Mouse (Mus musculus) gastrocnemius, postnatal 14 days (tissue): Measurements from ENCODE around the gene Phxr2. TPM values are rescaled to one million over a fixed set of nuclear protein-coding genes. Genes with fewer than 3 reads are reported as not detected.

Source experiments
- DNase-seq: peaks from one replicate; pipeline ENCODE4 v3.0.0; 2021; ENCODE audit warnings: mixed read lengths
- intact Hi-C: fragments of 180-260 bp; cut with DNase I; formaldehyde crosslinking; loops from one replicate; pipeline ENCODE4 v1.15.1; 2025; ENCODE audit warnings: low total_unique reads
- total RNA-seq, 2 experiments: library from RNA; stranded (reverse); gene quantifications; 2 replicates each; pipeline ENCODE4 v1.2.3; 2021

Phxr2 gene
- total RNA-seq, 2 experiments from 2014 or later, result not detected

DNA sequence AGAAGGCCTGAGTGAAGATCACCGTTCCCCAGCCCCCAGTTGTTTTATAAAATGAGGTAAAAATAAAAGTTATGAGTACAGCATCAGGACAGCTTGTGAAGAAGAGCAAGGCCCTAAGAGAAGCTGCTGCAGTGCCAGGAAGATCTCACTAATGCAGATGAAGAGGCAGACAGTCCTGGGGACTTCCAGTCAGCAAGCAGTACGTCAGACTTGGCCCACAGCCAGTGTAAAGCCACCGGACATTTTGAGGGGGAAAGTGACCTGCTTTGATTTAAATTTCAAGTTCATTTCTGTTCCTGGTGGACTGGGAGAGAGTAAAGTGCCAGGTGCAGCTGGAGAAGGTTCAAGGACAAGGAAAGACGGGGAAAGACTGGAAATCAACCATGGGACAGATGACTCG lies 10.2 kb upstream of the Phxr2 start:
- no peak for DNase-seq
- intact Hi-C loops, result no loop called here

DNA sequence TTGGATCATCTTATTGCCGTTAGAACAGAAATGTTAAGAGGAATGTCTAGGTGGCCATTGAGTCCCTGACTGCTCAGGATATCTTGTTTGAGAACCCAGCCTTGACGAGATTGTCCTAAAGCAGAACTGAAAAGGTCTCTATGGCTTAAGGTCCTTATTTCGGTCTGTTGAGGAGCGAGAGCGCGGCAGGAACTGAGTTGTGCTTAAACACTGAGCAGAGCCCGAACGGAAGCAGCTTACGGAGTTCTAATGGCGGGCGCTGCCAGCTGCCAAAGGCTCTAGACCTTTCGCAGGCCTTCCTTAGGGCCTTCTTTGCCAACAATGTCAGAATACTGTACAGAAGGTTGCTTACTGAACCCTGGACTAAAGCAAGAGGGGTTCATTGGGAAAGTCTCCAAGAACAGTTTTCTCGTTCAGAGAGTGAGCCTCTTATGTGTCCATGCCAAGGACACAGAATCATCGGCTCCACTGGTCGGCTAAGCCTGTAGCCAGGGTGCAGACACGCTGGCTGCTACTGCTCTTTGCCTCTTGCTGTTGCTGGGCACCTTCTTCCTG lies 7.3 kb upstream of the Phxr2 start:
- intact Hi-C loops, result no loop called here
- DNase-seq, result no peak

DNA sequence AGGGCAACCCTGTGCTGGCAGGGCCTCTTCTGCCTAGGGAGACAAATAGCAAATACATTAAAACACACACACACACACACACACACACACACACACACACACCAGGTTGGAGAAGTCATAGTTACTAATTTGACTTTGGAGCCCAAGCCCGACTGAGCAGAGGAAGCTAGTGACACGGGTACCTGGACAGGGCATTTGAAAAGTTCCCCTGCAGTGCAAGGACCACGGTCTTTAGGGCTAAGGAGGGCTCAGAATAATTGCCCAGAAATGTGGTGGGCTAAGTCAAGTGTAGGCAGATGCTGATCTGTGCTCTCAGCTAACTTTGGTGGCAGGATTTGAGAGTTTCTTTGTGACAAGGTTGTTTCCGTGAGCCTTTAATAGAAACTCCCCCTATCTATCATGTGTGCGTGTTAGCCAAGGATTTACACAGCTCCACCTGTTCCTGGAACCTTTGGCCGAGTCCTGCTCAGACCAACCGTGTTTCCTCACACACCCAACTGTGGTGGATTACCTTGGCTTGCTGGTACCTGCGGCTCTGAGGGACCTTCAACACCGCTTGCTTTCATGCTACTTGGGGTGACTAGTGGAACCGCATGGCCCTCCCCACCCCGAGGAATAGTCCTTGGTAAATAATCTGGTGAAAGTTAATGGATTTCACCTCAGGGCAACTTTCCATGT lies 6.6 kb upstream of the Phxr2 start:
- intact Hi-C loops, result no loop called here
- no peak for DNase-seq

DNA sequence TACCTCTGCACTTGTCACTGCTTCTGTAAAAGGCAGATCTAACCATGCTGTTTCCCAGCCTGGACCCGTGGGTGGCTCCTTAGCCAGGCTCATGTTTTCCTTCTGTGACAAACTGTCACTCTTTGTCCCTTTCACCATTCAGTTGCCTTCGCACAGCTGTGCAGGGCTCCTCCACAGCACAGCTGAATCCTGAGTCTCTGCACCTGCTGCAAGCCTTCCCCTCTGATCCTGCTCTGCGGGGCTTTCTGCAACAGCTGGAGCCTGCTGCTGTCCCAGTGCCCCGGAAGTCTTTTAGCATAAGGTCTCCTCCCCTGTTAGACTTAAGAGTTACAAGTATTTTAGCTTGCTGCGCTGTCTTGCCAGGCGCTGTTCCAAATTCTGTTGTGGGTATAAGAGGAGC lies 6.1 kb upstream of the Phxr2 start:
- DNase-seq, result no peak
- intact Hi-C loops, result no loop called here

DNA sequence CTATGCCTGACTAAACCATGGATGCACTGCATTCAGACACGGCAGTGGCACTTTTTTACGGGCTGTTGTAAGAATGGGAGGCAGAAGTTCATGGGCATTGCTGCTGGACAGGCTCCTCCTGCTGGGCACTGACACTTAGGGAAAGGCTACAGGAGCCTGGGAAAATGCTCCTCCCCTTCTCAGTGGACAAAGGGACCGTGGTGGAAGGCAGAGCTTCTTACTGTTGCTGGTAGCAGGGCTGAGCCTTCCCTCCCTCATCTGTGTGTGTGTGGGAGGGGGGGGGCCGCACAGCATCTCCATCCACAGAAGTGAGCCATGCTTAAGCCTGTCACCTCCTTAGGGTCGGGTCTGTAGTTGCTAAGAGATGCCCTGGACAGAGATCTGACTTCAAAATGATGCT lies 5.2 kb upstream of the Phxr2 start:
- DNase-seq, result no peak
- intact Hi-C loops, result no loop called here

DNA sequence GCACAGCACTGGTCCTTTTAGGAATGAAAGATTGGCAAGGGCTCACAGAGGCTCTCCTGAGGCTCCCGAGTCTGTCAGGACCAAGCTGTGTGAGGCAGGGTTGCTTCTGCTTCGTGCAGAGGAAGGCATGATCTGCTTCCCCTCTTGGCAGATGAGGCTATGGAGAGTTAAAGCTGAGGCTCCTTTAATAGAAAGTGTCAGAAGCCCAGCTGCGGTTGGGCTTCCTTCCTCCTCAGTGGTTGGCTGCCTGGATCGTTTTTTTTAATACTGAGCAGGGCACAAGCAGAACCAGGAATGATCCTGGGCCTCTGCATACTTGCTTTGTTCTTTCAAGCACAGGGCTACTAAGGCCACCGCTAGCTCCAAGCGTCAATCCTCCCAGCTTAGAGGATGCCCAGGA lies 4.5 kb upstream of the Phxr2 start:
- DNase-seq, result no peak
- intact Hi-C loops, result no loop called here

DNA sequence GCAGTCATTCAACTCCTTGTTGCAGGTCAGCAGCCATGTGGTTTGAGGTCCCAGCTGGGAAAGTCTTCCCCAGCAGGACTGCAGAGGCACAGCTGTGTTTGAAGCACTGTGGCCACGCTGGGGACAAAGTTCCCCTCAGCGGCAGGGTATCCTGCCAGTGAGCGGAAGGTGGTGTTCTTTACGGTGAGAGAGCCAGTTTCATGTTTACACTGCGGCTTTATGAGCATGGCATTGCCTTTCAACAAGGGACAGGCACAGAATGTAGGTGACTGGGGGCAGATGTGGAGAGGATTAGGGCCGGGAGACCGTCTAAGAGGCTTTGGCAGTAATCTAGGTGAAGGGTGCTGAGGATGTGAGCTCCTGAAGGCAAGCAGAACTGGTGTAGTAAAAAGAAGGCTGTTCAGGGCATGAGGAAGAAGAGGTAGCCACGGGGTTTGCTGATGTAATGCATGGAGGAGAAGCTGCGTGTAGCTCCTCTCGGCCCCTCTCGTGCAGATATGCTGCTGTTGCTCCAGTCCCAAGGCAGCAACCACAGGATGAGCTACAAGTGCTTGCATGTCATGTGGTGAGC lies 1.7 kb upstream of the Phxr2 start:
- DNase-seq, result no peak
- intact Hi-C loops, result no loop called here

DNA sequence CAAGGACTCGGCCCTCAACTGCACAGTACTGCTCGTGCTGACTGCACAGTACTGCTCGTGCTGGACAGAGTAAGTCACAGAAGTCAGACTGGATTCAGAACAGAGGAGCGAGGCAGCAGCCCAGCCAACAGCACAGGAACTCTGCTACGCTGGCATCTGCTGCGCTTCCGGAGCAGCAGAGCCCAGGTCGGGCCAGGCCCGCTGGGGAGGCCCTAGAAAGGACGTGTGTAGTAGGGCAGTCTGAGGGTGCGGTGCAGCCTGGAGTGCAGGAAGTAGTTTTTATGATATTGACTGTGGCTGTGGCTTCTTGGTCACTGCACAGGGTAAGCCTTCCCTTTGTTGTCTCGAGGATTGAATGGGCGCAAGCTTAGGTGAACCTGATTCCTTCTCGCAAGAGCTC lies 829 bp upstream of the Phxr2 start:
- intact Hi-C loops, result no loop called here
- no peak for DNase-seq

DNA sequence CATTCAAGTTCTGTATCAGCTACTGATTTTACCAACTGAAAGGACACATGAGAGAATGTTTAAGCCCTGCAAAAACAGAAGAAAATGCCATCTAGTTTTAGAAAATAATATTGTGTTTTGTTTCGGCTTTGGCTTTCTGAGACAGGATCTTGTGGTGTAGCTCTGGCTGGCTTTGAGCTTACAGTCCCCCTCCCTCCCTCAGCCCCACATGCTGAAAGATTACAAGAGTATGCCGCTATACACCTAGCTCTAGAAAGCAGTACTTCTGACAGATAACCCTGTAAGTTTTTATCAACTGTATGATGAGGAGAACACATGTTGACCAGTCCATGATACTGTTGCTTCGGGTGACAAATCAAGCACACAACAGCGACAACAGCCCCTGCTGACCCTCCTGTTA lies 6.7 kb downstream of the Phxr2 start:
- intact Hi-C loops, result no loop called here
- DNase-seq, result no peak

DNA sequence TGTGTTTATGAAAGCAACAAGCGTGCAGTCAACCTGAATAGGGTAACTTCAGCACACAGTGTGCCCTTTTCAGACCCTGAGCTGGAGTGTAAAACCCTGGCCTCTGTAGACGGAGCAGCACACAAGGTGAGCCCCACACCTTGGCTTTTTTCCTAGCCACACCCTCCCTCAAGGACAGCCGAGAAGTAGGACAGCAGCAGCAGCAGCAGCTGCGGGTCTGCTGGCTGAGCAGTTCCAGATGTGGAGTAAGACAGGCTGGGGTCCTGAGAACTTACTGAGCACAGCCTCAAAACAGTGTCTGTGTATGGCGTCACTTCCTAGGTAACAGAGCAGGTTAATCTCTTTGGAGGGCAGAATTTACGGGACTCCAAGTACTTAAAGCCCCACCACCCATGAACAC lies 7.4 kb downstream of the Phxr2 start:
- DNase-seq, result no peak
- intact Hi-C loops, result no loop called here

DNA sequence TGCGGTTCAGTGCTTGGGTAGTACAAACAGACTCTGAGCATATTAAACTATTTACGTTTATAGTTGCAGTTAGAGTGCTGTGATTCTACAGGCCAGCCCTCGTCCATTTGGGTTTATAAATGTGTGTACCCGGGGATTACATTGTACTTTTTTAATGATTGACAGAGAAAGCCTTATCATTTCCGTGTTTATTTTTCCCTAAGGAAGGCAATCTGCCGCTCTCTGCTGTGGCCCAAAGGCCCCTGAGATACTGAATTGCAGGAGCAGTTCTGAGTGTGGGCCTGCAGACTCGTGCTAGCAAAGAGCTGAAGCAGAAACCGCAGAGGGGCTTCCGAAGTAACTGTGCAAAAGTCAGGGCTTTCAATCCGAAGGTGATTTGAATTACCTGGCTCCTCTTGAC lies 8.2 kb downstream of the Phxr2 start:
- intact Hi-C loops, result no loop called here
- DNase-seq, result no peak

DNA sequence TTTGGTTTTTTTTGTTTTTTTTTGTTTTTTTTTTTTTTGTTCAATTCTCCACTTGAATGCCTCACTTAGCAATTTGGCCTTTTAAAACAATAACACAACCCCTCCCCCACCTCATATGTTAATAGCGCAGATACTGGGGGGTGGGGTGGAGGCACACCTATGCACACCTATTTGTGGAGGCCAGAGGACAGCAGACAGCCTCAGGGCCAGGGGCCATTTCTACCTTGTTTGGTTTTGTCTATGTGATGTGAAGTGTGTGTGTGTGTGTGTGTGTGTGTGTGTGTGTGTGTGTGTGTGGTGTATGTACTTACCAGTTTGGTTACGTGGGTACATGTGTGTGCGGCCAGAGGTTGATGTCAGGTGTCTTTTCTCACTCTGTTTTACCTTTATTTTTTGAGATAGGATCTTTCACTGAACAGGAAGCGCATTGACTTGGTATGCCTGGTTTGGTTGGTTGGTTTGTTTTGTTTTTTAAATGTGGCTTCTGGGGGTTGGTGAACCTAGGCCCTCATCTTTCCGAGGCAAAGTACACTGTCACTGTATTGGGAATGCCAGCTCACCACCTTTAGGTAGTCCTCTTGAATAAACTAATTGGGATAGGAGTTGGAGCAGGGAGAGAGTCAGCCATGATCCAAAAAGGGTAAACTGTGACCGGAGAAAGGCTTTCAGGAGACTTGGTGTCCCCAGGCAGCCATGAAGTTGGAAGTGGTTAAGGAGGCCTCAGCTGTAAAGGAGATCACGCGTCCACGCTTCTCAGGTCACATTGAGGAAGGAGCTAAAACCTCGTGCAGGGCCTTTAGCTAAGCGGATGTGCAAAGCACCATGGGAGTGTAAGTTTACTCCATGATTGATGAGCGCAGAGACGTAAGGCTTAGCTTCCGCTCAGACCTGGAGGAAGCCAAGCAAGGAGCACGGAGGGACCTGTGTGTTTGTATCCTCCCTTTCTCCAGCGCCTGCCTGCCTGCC lies 9.2 kb downstream of the Phxr2 start:
- intact Hi-C loops, result no loop called here
- no peak for DNase-seq

DNA sequence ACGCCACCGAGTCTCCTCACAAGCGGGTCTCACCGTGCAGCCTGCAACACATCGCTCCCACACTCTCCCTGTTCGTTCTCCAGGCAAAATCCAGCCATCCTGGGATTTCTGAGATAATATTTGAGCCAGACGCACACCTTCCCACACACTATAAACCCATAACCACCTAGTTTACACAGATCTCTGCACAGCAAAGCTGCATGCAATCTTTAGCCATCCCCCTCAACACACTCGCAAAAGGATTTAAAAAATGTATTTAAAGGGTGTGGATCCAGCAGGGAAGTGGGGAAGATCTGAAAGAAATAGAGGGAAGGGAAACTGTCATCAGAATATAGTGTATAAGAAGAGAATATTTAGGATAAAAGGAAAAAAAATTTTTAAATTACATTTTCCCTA lies 9.9 kb downstream of the Phxr2 start:
- DNase-seq, result no peak

DNA sequence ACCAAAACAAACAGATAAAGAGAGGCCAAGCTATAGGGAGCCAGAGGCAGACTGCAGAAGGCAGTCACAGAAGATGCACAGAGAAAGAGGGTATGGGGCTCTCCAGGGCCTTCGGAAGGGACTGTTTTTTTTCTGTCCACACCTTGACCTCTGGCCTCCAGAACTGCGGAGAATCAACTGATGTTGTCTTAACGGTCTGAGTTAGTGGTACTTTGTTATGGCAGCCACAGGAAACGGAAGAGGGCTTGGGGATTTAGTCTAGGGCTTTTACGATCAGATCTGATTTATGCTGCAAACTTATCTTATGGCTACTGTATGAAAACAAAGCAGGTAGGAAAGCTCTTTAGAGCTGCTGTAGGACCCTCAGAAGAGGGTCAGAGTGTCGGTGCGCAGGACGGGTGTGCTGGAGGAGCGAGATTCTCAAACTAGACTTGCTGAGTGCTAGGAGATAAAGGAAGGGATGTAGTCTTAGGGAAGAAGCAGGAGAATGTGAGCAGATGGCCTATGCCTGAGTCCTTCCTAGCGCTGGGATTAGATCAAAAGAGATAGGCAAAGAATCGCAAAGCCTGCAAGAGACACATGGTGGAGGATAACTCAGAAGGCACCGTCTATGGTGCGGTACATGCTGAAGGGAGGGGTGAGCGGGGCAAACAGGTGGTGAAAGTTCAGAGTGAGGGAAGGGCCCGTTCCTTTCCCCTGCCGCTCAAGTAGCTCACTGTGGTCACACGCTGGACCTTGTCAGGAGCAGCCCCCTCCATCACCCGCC lies 10.5 kb downstream of the Phxr2 start:
- intact Hi-C loops, result no loop called here
- DNase-seq, result no peak

More for the DNA sequence above, 9.9 kb downstream of the Phxr2 start:
- intact Hi-C loops, result no loop called here

DNA sequence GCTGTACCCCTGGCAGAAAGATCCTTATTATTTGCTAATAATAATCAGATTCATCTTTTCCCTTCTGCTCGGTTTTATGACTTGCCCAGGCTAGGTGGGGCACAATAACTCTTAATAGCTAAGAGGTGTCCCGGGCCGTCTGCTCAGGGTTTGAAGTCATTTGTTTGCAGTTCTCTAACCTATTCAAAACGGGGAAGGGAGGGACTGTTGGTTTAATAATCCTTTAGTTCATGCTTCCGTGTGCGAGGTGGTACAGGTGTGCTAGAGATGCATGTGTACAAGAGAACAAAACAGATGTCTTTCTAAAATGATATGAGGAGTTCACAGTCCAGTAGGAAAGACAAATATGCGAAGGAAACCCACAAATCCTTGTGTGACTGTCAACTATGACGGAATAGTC lies 11.8 kb downstream of the Phxr2 start:
- intact Hi-C loops, result no loop called here
- DNase-seq, result no peak

DNA sequence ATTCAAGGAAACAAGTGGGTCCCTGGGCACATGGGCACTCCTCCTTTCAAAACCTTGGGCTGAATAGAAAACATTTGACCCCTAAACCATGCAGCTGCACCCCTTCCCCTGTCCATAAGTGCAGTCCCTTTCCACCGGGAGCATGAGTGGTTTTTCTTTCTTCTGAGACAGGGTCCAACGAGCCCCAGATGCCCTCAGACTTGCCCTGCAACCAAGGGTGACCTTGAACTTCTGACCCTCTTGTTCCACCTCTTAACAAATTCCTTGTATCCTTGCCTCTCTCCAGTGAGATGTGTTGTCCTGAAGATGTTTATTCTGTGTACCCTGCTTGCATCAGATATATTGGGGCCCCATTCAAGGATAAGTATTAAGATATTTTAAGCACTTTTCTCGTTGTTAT lies 12.6 kb downstream of the Phxr2 start:
- intact Hi-C loops, result no loop called here
- DNase-seq, result no peak

DNA sequence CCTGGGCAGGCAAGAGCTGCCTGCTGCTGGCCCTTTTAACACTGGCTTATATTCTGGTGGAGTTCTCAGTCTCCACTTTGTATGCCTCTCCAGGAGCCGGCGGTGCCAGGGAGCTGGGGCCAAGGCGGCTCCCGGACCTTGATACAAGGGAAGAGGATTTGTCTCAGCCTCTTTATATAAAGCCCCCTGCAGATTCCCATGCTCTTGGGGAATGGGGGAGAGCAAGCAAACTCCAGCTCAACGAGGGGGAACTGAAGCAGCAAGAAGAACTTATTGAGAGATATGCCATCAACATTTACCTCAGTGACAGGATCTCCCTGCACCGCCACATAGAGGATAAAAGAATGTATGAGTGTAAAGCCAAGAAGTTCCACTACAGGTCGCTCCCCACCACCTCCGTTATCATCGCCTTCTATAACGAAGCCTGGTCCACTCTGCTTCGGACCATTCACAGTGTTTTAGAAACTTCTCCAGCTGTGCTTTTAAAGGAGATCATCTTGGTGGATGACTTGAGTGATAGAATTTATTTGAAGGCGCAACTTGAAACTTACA lies 17.6 kb downstream of the Phxr2 start:
- intact Hi-C loops, result no loop called here

DNA sequence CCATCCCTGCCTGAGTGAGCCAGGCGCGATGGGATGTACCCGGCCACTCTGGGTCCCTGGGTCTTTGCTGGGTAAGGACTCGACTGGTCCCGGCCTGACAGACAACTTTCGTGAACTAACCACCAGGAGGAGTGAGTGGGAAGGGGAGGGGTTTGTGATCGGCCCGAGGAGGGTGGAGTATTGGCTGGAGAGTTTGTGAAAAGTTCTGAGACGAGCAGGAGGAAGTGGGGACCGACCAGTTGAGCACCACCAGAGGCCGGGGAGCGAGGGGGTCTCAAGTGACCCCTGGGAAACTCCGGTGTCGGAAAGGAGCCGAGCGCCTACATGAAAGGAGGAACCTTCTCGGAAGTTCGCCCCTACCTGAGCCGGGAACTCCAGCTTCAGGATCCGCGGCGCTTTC lies 18.2 kb downstream of the Phxr2 start, which contains the start of gene Galnt4:
Gene Galnt4 (plus strand): TSS at position 196 of the 400 bp plus-strand sequence.
- intact Hi-C loops, result no loop called here
- DNase-seq, result peak; percentile 79

More for the DNA sequence above, 17.6 kb downstream of the Phxr2 start:
- no peak for DNase-seq
